Mouse (Mus musculus) heart, adult 2 months (tissue): ENCODE measurements around the gene Ralgps1. TPM values are rescaled to one million over a fixed set of nuclear protein-coding genes. Genes with fewer than 3 reads are reported as not detected.

Experiments
- DNase-seq, 2 experiments: peaks; one replicate each; pipeline ENCODE4 v3.0.0; 2021
- H3K27ac ChIP-seq: fragments of 200-600 bp; 2 replicates; pipeline ENCODE4 v1.8.1; 2022
- H3K27me3 ChIP-seq: fragments of 200-500 bp; 2 replicates; pipeline ENCODE4 v1.6.1; 2012; ENCODE audit warnings: mild to moderate bottlenecking, low read length, inconsistent platforms, mixed read lengths; ENCODE audit not compliant: control insufficient read depth, insufficient read depth
- H3K36me3 ChIP-seq: fragments of 200-500 bp; 2 replicates; pipeline ENCODE4 v1.6.1; 2012; ENCODE audit warnings: low read length, inconsistent platforms; ENCODE audit not compliant: control insufficient read depth, insufficient read depth
- H3K4me1 ChIP-seq: fragments of 200-500 bp; 2 replicates; pipeline ENCODE4 v1.6.1; 2011; ENCODE audit warnings: low read length; ENCODE audit not compliant: control insufficient read depth, insufficient read depth
- H3K4me3 ChIP-seq: fragments of 200-600 bp; 2 replicates; pipeline ENCODE4 v1.8.1; 2022
- H3K79me2 ChIP-seq: fragments of 200-500 bp; replicated peaks from 2 replicates; pipeline ENCODE4 v1.6.1; 2012; ENCODE audit warnings: mild to moderate bottlenecking, inconsistent platforms, low read length, moderate library complexity, mixed read lengths; ENCODE audit not compliant: control insufficient read depth, insufficient read depth
- H3K9ac ChIP-seq: fragments of 200-500 bp; 2 replicates; pipeline ENCODE4 v1.6.1; 2012; ENCODE audit warnings: low read depth, mild to moderate bottlenecking, control low read depth, inconsistent platforms, low read length, mixed read lengths
- CTCF ChIP-seq: fragments of 200-600 bp; IDR thresholded peaks from 2 replicates; pipeline ENCODE4 v1.8.1; 2022; ENCODE audit warnings: antibody characterized with exemption, mild to moderate bottlenecking, moderate library complexity
- EP300 ChIP-seq: fragments of 200-500 bp; IDR thresholded peaks from 2 replicates; pipeline ENCODE4 v1.6.1; 2011; ENCODE audit warnings: low read depth, low read length, control low read depth; ENCODE audit not compliant: insufficient read depth
- POLR2A ChIP-seq: fragments of 200-500 bp; IDR thresholded peaks from 2 replicates; pipeline ENCODE4 v1.6.1; 2011; ENCODE audit warnings: mild to moderate bottlenecking, low read depth, low read length, control low read depth; ENCODE audit not compliant: insufficient read depth
- WGBS: fragments of 180-500 bp; shearing (Covaris S2); methylation state at CpG from one replicate; pipeline ENCODE4 v1.1.7; 2018; 5-methylcytosine and 5-hydroxymethylcytosine counted together
- intact Hi-C: fragments of 180-260 bp; cut with DNase I; formaldehyde crosslinking; loops from one replicate; pipeline ENCODE4 v1.15.1; 2025
- polyA plus RNA-seq: library from polyadenylated mRNA; depleted of rRNA; stranded (reverse); fragments of >200 nt; gene quantifications from 2 replicates; pipeline ENCODE4 v1.2.3, GENCODE M21; 2012
- total RNA-seq, 2 experiments: library from RNA; stranded (reverse); gene quantifications; 2 replicates each; pipeline ENCODE4 v1.2.3; 2021

The Ralgps1 gene
- total and polyA plus RNA-seq, 3 experiments: 3.8 to 5.3 (median 4.9) TPM

GRCm38 (mm10) chr2:33208134-33208533 is 163.2 kb downstream of the Ralgps1 start:
- Histone ChIP-seq H3K79me2 (no peaks in the 10 kb centered on the region), H3K9ac (no peak overlapping the region), H3K4me3 (no peak overlapping the region), H3K27me3 (no peaks in the 10 kb centered on the region), H3K27ac (no peak overlapping the region; the same call in 1 of the 2 replicates), H3K4me1 (peaks cover 23% of the 10 kb centered on the region), H3K36me3 (no peaks in the 10 kb centered on the region)
- TF ChIP-seq EP300: no peak
- no peak for TF ChIP-seq POLR2A
- TF ChIP-seq CTCF: no peak
- no peak for DNase-seq
- intact Hi-C loops: no loop called here
- WGBS: 53% methylated on average over 5 of the region's 5 CpGs

GRCm38 (mm10) chr2:33207069-33207468 is 164.2 kb downstream of the Ralgps1 start:
- H3K27ac ChIP-seq: peak overlapping the region; percentile 68
- no peak overlapping the region for H3K9ac ChIP-seq
- peaks cover 24% of the 10 kb centered on the region for H3K4me1 ChIP-seq
- intact Hi-C loops: no loop called here
- no peaks in the 10 kb centered on the region for H3K36me3 ChIP-seq
- no peak overlapping the region for H3K4me3 ChIP-seq
- TF ChIP-seq POLR2A (peak; percentile 30; the same call in 1 of the 2 replicates), CTCF (no peak), EP300 (peak; percentile 64)
- WGBS: 22% methylated on average over 4 of the region's 4 CpGs
- peak; percentile 65 to 78 for DNase-seq
- no peaks in the 10 kb centered on the region for H3K27me3 ChIP-seq
- no peaks in the 10 kb centered on the region for H3K79me2 ChIP-seq

GRCm38 (mm10) chr2:33205939-33206525 is 165.3 kb downstream of the Ralgps1 start:
- H3K4me3 ChIP-seq: no peak overlapping the region
- no peaks in the 10 kb centered on the region for H3K79me2 ChIP-seq
- intact Hi-C loops: no loop called here
- H3K9ac ChIP-seq: no peak overlapping the region
- TF ChIP-seq EP300: no peak
- TF ChIP-seq CTCF: no peak
- no peak for TF ChIP-seq POLR2A
- peaks cover 24% of the 10 kb centered on the region for H3K4me1 ChIP-seq
- WGBS: 77% methylated on average over 14 of the region's 14 CpGs
- H3K27me3 ChIP-seq: no peaks in the 10 kb centered on the region
- peak in 1 of 2 experiments; percentile 4 for DNase-seq
- peak overlapping the region; percentile 68 for H3K27ac ChIP-seq
- H3K36me3 ChIP-seq: no peaks in the 10 kb centered on the region

- Histone ChIP-seq H3K4me3 (no peak overlapping the region), H3K79me2 (no peaks in the 10 kb centered on the region), H3K4me1 (peaks cover 26% of the 10 kb centered on the region), H3K36me3 (no peaks in the 10 kb centered on the region), H3K27me3 (no peaks in the 10 kb centered on the region), H3K27ac (peak overlapping the region; percentile 68), H3K9ac (no peak overlapping the region)
- 21% methylated on average over 5 of the region's 5 CpGs for WGBS
- intact Hi-C loops: no loop called here
- TF ChIP-seq POLR2A: 0 out of 2 replicates have a peak, but pooled peaks have one; percentile 15
- no peak for TF ChIP-seq CTCF
- TF ChIP-seq EP300: 0 out of 2 replicates have a peak, but pooled peaks have one; percentile 60
- DNase-seq: peak in 1 of 2 experiments; percentile 35
These were observed 166.3 kb downstream of the Ralgps1 start for GRCm38 (mm10) chr2:33204980-33205379.

GRCm38 (mm10) chr2:33203284-33203683 is 168.0 kb downstream of the Ralgps1 start:
- Histone ChIP-seq H3K79me2 (no peaks in the 10 kb centered on the region), H3K9ac (no peak overlapping the region), H3K4me3 (no peak overlapping the region), H3K27ac (peak overlapping the region; percentile 68), H3K36me3 (no peaks in the 10 kb centered on the region), H3K4me1 (peaks cover 26% of the 10 kb centered on the region), H3K27me3 (no peaks in the 10 kb centered on the region)
- 41% methylated on average over 6 of the region's 6 CpGs for WGBS
- intact Hi-C loops: loop anchor here (2.0 kb wide), 1 partner anchor 14 kb away; no protein-coding TSS in a partner anchor
- TF ChIP-seq CTCF: no peak
- TF ChIP-seq EP300: 0 out of 2 replicates have a peak, but pooled peaks have one; percentile 26
- DNase-seq: peak; percentile 42 to 45

GRCm38 (mm10) chr2:33200368-33201068 is 170.8 kb downstream of the Ralgps1 start:
- WGBS: 58% methylated on average over 14 of the region's 14 CpGs
- H3K27ac ChIP-seq: peak overlapping the region; percentile 47; the same call in 1 of the 2 replicates
- H3K4me1 ChIP-seq: peaks cover 22% of the 10 kb centered on the region
- no peaks in the 10 kb centered on the region for H3K36me3 ChIP-seq
- TF ChIP-seq EP300: no peak
- TF ChIP-seq POLR2A: no peak
- TF ChIP-seq CTCF: no peak
- H3K79me2 ChIP-seq: no peaks in the 10 kb centered on the region
- intact Hi-C loops: no loop called here
- no peak overlapping the region for H3K4me3 ChIP-seq
- H3K27me3 ChIP-seq: no peaks in the 10 kb centered on the region
- peak; percentile 21 to 35 for DNase-seq
- H3K9ac ChIP-seq: no peak overlapping the region
